Mouse (Mus musculus) lung, postnatal 36 days (tissue): ENCODE data around the gene Cycs.
"Not testable (repeated sequence)": the region's sequence is repeated elsewhere in the genome, so short reads cannot be mapped to it uniquely, and the experiment has no call there.

Source experiments
- DNase-seq: peaks from one replicate; pipeline ENCODE4 v3.0.0; 2022; ENCODE audit warnings: mixed read lengths

Gene Cycs

DNA sequence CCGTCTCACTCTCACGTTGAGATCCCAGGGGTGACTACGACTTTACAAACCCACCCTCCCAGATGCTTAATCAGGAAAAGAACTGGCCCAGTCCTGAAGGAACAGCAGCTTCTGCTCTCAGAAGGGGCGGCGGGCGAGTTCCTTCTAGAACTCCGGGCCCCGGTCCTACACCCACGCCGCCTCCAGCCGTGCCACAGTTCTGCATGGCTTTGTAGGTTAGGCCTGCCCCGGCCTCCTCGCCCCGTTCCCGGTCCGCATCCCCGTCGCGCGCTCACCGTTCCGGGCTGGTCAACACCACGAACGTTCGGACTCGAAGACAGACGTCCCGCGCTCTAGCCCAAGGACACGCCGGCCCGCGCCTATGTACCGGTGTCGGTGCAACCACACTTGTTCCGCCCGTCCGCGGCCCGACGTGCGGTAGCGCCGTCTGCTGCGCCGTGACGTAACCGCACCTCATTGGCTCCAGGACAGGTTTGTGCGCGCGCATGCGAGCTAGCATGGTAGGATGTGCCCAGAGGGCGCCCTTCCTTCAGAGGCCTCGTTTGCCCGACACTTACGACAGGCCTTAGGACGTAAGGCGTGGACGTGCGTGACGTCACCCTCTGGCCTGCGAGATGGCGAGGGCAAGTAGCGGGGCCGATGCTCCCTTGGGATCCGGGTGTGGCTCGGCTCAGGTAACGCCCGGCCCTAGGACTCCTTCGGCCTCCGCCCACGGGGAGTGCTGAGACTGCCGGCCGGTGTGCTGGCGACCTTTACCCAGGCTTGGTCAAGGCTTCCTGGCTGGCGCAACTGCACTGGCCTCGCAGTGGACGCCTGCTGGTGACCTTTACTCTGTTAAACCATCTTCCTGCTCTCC, at the start of gene Cycs:
Cycs (minus strand) TSS at position 398 of the 856 bp plus-strand sequence.
- peak; percentile 100 for DNase-seq

DNA sequence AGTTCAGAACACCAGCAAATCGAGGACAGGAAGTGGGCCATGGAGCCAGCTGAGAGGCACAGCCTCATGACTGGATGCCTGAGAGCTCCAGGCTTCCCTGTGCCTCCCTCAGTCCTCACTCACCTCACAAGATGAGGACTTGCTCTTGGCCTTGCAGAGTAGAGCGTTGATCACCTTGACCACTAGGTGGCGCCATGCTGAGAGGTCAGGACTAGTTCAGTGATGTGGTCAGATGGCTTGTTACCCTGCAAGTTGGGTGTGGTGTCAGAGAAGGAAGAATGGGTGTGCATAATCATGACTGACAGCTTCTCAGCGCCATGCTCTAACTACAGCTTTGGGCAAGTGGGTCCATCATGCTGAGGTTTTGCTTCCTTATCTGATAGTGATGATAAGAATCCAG, 35.3 kb upstream of the Cycs start:
- peak; percentile 63 for DNase-seq

DNA sequence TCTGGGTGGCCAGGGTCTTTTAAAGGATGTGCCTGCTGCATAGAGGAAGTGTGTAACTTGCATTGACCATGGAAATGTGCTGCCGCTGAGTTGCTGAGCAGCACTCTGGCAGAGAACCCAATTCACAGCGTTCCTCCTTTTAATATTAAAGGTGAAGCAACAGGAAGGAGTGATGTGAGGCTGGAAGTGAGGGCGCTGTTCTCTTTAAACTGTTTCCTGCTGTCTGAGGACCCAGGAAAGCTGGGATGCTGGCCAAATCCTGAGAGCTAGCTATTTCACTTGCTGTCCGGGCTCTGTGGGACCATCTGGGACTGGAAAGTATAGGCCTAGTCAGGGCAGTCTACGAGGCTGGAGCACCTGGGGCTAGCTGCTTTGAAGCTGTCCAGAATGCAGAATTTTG, 32.2 kb upstream of the Cycs start:
- peak; percentile 77 for DNase-seq

DNA sequence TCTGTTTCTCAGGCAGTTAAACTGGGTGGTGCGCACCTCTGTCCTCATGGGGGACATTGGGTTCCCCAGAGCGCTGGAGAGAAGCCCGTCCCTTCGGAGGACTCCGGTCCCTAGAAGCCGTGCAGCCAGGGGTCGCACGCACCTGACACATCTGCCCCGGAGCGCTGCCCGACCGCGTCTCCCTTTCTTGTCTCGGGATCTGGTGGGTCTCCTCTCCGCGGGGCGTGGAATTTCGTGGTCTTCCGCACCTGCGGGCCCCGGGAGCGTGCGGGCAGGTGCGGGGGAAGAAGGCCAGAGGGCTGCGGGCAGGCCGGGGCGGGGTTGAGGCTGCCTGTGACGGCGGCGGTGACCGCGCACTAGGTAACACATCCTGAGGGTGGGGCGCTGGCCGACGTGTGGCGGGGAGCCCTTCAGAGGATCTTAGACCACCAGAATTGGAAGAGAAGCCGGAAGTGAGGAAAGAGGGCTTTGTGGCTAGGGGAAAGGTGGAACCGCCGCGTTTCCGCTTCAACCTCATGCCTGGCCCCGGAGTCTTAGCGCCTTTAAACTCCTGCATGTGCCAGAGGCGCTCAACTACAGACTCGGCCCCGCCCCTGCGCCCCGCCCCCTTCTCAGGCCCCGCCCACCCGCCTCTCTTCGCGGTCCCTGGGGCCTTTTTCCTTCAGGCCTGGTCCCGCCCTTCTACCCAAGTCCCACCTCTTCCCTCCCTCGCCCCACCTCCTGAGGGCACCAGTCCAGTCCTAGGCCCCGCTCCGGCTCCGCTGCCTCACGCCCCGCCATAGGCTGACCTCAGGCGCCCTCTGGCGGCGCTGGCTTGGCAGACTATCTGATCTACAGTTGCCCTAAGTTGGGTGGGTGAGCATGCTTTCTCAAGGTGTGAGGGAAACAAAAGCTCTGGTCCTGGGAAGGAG, 30.2 kb upstream of the Cycs start, which contains the start of gene 4921507P07Rik:
4921507P07Rik (minus strand) TSS at position 332 of the 911 bp plus-strand sequence.
- peak; percentile 97 for DNase-seq

DNA sequence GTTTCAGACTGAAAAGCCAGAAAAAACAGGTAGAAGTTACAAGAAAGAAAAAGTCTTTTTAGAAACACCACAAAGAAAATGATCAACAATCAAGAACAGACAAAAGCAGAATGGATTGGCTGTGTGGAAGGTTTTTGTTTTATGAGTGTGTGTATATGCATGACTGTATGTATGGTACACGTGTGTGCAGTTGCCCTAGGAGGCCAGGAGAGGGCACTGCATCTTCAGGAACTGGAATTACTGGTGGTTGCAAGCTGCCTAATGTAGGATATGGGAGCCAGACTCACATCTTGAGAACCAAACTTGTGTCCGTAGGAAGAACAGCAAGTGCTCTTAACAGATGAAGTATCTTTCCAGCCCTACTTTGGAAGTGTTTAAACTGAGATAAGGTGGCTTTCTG, 28.0 kb upstream of the Cycs start:
- no peak for DNase-seq

DNA sequence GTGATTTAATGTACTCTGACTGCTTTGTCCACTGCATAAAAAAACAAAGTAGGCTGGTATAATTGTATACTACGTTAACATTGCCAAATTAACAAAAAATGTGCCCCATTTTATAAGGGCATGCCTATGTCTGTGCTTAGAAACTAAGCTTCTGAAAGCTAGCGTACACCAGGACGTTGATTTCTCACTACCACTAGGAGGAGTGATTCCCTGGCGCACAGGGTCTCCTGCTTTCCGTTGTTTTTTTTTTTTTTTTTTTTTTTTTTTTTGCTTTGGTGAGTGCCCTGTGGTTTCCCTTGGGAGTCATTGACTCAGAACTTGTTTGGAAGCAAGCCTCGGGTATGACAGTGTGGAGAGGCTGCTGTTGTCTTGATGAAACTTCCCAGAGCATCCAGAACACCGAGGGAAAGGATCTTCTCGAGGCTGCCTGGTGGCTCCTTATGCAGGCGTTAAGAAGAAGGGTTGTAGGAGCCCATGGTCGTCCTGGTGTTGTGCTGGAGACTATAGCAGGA, 27.1 kb upstream of the Cycs start:
- no peak for DNase-seq

DNA sequence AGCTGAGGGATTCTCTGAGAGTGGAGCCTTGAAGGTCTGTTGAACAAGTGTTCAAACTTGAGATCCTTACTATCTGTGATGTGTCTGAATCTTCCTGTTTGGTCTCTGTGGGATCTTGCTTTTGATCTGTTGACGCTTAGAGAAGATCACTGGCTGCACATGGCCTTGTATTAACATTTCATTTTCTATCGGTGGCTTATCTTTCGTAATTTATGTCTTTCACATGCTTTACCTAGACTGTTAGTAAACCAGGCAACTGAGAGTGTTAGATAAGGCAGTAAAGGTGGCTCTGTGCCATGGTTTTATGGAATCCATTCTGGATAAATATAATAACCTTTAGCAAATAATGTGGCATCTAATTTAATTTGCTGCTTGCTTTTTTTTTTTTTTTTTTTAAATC, 23.9 kb upstream of the Cycs start:
- DNase-seq: no peak

DNA sequence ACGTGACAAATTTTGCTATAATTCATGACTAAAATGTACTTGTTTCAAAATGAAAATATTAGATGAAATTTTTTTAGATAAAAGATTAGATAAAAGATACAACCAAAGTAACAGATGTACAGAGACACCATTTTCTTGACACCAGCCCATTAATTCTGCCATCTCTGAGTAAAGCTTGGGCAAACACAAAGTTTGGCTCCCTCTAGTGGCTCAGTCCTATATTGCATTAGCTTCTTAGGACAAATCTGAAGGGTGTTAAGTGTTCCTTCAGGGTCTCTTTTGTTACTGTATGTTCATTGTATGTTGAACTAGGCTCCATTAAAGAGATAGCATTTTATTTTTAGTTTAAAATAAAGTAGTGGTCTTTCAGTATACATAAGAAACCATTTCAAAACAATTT, 21.9 kb upstream of the Cycs start:
- peak; percentile 88 for DNase-seq

DNA sequence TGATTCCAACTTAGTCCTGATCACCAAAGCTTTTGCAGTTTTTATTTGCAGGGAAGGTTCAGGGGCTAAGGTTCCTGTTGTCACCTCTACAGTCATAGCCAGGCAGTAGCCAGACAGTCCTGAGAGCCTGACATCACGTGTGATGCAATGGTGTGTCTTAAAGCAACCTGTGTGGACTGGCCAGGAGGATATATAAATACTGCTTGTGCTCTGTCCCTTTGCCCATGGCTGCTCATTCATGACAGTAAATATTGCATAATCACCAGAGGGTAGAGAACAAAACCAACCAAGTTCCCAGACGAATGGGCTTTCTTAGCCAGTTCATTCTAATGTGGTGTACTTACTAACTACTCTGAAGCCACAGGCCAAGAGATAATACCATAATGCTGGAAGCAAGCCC, 21.1 kb upstream of the Cycs start:
- DNase-seq: no peak

DNA sequence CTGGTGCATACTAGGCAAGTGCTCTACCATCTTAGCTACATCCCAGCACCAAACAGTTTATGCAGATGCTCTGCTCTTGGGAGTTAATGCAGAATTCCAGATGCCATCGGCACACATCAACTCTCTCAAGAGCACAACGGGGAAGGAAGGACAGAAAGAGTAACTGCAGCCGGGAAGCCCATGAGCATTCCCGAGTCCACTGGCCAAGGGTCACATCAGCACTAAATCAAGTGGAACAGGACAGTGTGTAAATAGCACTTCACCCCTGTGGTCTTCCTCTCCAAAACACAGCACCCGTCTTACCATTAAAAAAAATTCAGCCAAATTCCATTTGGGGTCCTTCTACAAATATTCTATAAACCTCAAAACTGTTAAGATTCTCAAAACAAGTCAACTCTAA, 20.0 kb upstream of the Cycs start:
- DNase-seq: no peak

DNA sequence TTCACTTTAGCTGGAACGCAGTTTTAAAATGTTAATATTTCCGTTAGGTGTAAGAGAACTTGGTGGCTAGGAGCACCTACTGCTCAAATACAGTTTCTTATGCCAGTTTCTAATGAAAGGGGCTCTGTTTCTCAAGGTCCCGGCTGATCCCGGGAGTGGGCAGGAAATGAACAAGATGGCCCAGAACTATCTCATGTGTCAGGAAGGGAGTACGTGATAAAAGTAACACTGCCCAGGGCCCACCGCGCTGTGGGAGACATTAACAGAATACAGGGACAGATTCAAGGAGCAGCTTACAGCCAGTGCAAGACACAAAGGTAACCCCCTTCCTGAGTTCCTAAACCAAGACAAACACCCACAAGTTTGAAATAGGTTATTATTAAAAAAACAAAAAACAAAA, 19.4 kb upstream of the Cycs start:
- DNase-seq: no peak

DNA sequence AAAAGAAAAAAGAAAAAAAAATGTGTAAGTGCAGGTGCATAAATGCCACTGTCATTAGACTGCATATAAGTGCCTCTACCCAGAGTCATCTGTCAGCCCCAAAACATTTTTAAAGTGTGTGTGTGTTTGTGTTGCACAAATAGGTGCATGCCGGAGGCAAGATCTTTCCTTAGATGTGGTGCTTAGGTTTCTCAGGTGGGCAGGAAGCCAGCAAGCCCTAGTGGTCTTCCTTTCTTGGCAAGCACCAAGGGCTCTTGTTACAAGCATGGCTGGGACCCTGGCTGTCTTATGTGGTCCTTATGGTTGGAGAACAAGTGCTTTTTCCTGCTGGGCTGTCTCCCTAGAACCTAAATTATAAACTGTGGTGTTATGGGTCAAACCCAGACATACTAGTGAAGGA, 5.3 kb upstream of the Cycs start:
- DNase-seq: no peak

DNA sequence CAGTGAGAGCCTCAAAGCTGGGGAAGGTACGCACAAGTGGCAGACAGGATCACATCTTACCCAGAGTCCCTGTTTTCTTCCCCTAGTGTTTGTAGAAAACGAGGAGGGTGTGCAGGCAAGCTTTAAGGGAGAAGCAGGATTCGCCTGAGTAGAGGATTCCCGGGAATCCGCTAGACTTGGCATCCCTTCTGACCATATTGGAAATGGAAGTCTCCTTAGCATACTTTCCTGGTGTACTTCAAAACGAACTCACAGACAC, 588 bp upstream of the Cycs start:
- DNase-seq: no peak

DNA sequence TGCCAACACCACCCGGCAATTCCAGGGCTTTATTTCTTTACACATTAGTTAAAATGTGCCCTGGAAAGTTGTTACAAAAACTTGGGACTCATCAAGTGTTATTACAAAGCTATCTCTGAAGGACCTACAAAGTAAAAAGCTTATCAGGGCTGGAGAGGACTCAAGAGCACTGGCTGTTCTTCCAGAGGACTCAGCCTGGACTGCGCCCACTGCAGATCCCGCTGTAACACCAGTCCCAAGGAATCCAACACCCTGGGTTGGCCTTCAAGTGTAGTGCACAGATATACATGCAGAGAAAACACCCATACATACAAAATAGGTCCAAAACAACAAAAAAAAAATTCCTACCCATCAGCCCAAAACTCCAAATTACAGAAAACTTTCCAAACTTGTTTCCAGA, 2.7 kb downstream of the Cycs start:
- no peak for DNase-seq

DNA sequence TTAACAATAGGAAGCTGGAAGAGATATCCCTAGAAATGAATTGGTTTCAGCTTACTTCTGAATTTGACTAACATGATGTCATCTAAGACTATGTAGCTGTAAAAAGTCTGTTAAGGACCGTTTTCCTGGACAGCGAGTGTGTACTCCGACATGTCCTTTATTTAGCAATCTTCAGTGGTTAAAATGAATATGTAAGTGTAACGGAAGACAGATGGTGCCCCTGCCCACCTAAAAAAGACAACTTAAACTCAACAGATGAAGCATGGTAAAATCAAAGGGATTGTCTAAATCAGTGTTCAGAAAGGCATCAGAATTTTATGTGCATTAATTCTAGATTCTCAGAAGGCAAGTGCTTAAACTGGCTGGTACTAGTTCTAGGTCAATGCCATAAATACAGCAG, 3.9 kb downstream of the Cycs start:
- DNase-seq: no peak

DNA sequence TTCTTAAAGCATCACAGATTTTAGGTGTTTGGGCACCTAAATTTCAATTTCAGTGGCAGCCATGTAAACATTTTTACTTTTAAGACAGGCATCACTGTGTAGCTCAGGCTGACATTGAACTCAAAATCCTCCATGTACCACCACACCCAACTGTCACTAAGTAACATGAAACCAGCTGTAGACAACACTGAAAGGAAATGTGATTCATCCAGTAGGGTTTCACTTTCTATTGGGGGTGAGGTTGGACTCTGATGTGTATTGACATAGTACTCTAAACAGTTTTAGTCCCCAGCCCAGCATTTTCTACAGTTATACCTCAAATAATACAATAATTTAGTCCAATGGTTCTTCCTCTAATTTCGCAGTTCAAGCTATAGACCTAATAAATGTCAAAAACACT, 5.6 kb downstream of the Cycs start:
- DNase-seq: no peak

DNA sequence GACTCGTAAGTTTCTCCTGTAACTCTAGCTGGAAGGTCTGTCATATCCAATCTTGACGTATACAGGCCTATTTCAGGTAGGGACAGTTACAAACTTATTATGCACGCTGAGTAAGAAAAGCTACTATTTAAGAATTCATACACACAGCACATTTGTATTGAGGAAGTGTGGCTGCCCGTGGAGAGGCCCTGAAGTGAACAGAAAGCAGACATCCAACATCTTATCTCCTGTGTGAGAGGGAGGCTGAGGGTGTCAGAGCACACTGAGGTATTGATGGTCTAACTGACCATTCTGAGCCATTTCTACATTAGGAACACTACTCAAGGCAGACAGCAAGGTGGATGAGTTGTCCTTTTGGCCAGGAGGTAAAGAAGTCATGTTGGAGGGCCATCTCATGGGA, 7.5 kb downstream of the Cycs start:
- DNase-seq: no peak

DNA sequence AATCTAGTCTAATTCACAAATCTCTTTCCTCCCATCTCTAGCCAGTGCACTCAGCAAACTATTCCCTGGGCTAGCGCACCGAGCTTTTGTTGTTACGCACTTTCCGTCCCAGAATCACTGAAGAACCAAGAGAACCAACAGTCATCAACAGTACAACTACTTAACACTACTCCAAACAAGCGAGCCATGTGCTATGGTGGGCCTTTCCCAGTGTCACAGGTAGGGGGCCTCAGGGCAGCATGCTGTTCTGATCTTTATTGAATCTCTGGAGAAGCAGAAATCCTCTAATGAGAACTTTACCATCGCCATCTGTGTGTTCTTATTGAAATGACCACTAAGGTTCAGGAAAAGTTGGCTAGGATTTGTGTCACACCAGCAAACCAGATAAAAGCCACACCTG, 8.8 kb downstream of the Cycs start:
- DNase-seq: no peak

DNA sequence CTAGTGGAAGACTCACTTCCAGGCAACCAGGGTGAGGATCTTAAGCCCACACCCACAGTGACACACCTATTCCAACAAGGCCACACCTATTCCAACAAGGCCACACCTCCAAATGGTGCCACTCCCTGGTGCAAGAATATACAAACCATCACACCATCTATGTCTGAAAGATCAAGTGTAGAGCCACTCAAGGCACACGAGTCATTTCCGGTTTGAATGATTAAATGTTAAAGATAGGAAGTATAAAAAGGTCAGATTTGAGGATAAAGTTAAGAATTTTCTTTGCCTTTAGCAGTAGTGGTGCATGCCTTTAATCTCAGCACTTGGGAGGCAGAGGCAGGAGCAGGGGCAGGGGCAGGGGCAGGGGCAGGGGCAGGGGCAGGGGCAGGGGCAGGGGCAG, 12.1 kb downstream of the Cycs start:
- DNase-seq: not testable (repeated sequence)

DNA sequence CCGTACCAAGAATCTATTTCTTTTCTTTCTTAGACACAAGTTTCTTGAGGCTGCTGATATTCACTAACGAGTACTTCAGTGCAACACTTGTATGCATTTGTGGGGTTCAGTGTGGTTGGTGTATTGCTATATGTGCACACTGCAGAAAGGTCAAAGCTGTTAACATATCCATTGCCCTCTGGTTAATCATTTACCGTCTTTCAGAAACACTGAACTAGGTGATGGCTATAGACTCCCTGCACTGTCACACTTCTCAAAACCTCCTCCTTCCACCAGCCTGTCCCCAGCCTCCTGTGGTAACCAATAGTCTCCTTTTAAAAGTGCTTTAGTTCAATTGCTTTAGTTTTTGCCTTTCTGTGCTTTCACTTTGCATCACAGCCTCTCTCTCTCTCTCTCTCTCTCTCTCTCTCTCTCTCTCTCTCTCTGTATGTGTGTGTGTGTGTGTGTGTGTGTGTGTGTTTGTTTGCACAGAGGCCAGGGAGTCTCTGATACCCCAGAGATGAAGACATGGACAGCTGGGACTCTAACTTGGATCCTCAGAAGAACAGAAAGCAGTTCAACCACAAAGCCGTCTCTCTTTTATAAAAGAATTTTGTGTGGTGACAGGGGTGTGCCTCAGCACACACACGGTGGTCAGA, 13.3 kb downstream of the Cycs start:
- no peak for DNase-seq

DNA sequence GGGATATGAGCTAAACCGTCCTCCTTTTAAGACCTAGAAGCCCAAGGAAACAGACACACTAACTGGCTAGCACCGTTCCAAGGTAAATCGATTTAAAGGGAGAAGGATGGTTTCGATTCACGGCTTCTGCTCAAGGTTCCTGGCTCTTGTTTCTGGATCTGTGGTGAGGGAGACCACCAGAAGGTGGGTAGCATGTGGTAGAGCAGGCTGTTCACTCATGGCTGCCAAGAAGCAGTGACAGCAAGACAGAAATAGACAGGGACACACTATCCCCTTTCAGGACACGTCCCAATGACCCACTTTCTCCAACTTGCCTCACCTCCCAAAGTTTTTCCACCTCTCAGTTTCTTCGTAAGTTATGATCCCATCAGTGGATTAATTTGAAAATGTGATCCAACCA, 16.5 kb downstream of the Cycs start:
- DNase-seq: no peak

DNA sequence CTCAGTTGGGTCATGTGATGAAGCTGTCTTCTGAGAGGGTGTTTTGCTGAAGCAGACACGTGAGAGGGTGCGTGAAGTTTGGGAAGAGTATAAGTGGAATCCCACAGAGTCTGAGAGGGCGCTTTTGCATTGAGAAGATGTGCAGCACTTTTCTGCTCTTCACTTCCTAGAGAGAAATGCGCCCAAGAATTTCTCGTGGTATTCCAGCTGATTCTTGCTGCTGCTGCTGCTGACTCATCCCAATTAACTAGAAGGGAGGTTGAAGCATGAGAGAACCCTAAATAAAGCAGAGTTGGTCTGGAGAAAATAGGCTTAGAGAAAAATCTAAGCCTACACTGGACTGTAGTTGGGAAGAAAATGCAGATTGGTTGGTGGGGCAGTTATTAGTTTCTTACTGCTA, 17.3 kb downstream of the Cycs start:
- no peak for DNase-seq

DNA sequence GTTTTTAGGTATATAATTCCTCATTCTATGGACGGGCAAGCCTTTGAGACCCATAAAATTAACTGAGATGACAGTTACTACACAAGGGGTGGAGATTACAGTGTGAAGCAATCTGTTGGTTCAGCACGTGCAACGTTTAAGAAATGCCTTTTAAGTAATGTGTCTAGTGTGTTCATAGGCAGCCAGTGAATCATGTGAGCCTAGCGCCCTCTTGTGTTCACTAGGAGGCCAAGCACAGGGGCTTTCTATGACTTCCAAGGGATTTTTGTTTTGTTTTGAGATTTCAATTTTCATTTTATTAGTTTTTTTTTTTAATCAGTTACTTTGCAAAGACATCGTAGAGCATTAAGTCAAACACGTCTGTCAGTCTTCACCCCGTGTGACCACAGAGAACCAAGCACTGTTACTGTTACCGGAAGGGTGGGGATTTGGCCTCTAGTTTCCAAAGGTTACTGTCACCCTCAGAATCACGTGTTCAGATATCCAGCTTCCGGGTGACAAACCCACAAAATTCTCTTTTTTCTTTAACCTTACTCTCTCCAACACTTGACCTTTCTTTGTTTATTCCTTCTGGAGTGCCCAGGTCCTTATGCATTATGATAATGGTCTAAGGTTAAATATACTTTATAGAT, 20.8 kb downstream of the Cycs start:
- peak; percentile 71 for DNase-seq
